Mouse (Mus musculus): ENCODE measurements around the gene Gm9999. TPM values are rescaled to one million over a fixed set of nuclear protein-coding genes. Genes with fewer than 3 reads are reported as not detected.

The Gm9999 gene
- polyA plus RNA-seq, 1 experiment from 2014 or later, result not detected

DNA sequence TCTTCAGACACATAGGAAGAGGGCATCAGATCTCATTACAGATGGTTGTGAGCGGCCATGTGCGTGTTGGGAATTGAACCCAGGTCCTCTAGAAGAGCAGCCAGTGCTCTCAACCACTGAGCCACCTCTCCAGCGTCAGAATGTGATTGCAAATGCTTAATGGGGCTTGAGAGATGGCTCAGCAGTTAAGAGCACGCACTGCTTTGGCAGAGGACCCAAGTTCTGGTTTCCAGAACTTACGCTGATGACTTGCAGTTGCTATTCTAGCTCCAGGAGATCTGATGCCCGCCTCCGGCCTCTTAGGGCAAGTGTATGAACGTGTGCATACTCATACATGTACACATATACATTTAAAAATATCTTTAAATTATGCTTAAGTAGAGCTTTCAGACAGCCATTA lies 52.0 kb downstream of the Gm9999 start:
- Histone ChIP-seq H3K36me3 (ENCODE audit: control insufficient read depth, insufficient read depth, low read length) (no peaks in the 10 kb centered on the region), H3K4me2 (replicated peaks; ENCODE audit: low read depth) (no peak overlapping the region), H3K27ac (replicated peaks) (no peak overlapping the region), H3K9ac (ENCODE audit: low read length) (no peak overlapping the region), H3K4me3 (ENCODE audit: low read depth, low read length) (no peak overlapping the region), H3K27me3 (ENCODE audit: control insufficient read depth, insufficient read depth, low read length) (no peaks in the 10 kb centered on the region), H3K4me1 (replicated peaks; ENCODE audit: control insufficient read depth, insufficient read depth) (no peaks in the 10 kb centered on the region), H3K9me3 (ENCODE audit: control insufficient read depth, low read length) (no peaks in the 10 kb centered on the region)
- ATAC-seq (ENCODE audit: low FRiP score, low TSS enrichment) (no peak), DNase-seq (ENCODE audit: low spot score) (no peak)
- TF ChIP-seq CTCF (IDR thresholded peaks at IDR 0.05; ENCODE audit: low read depth) (no peak), EP300 (optimal IDR thresholded peaks at IDR 0.05) (no peak)
- 61% methylated on average over 8 of the region's 8 CpGs for WGBS

Other genes with a start within 250 kb of the Gm9999 start
- 0.13 and 0.33 TPM in 2 replicates for gene Saa1, start 240.6 kb upstream of the Gm9999 start, polyA plus RNA-seq (2015; fragmentation: Nextera tagmentation; extraction: Ambion mirVana)
- gene Saa2, start 231.8 kb upstream of the Gm9999 start, polyA plus RNA-seq (2015; fragmentation: Nextera tagmentation; extraction: Ambion mirVana), result 0.08 TPM in 1 of 2 replicates, not detected in the other
- gene Hps5, start 187.5 kb upstream of the Gm9999 start, polyA plus RNA-seq (2015; fragmentation: Nextera tagmentation; extraction: Ambion mirVana), result 6.4 and 7.0 TPM in 2 replicates
- gene Gtf2h1, start 187.5 kb upstream of the Gm9999 start, polyA plus RNA-seq (2015; fragmentation: Nextera tagmentation; extraction: Ambion mirVana), result 28.0 and 29.0 TPM in 2 replicates
- 718 and 816 TPM in 2 replicates for gene Ldha, start 142.1 kb upstream of the Gm9999 start, polyA plus RNA-seq (2015; fragmentation: Nextera tagmentation; extraction: Ambion mirVana)
- gene Ldhc, start 122.4 kb upstream of the Gm9999 start, polyA plus RNA-seq (2015; fragmentation: Nextera tagmentation; extraction: Ambion mirVana), result not detected in 2 replicates
- gene Tsg101, start 63.6 kb upstream of the Gm9999 start, polyA plus RNA-seq (2015; fragmentation: Nextera tagmentation; extraction: Ambion mirVana), result 127 and 131 TPM in 2 replicates
- gene Uevld, start 25.1 kb upstream of the Gm9999 start, polyA plus RNA-seq (2015; fragmentation: Nextera tagmentation; extraction: Ambion mirVana), result 6.0 and 6.5 TPM in 2 replicates
- 11.0 and 11.8 TPM in 2 replicates for gene Spty2d1, start 24.8 kb downstream of the Gm9999 start, polyA plus RNA-seq (2015; fragmentation: Nextera tagmentation; extraction: Ambion mirVana)
- 21.1 and 22.7 TPM in 2 replicates for gene Tmem86a, start 67.0 kb downstream of the Gm9999 start, polyA plus RNA-seq (2015; fragmentation: Nextera tagmentation; extraction: Ambion mirVana)
- gene Ptpn5, start 150.1 kb downstream of the Gm9999 start, polyA plus RNA-seq (2015; fragmentation: Nextera tagmentation; extraction: Ambion mirVana), result 0.33 and 0.42 TPM in 2 replicates
- gene Mrgpra6, start 221.3 kb downstream of the Gm9999 start, polyA plus RNA-seq (2015; fragmentation: Nextera tagmentation; extraction: Ambion mirVana), result not detected in 2 replicates

Measured in stomach, postnatal 0 days (tissue).